Mouse (Mus musculus) stomach, embryonic 16.5 days (tissue): ENCODE results near the gene Mrpl50. TPM values are rescaled to one million over a fixed set of nuclear protein-coding genes. Genes with fewer than 3 reads are reported as not detected.
A peak's percentile ranks its signal among the peaks of the same experiment; 100 is the strongest.
"Not testable (repeated sequence)": the region's sequence is repeated elsewhere in the genome, so short reads cannot be mapped to it uniquely, and the experiment has no call there.

Experiments
- ATAC-seq: fragments of 200-750 bp; cut with Nextera tagmentation; 2 replicates; pipeline ENCODE4 v1.8.0; 2017; ENCODE audit warnings: moderate number of reproducible peaks, moderate TSS enrichment; ENCODE audit not compliant: insufficient read depth, low FRiP score
- H3K27ac ChIP-seq: fragments of 300-500 bp; sonication (generic); 2 replicates; pipeline ENCODE4 v1.5.1; 2014; ENCODE audit warnings: low read length
- H3K27me3 ChIP-seq: fragments of 300-500 bp; sonication (generic); 2 replicates; pipeline ENCODE4 v1.6.1; 2014; ENCODE audit warnings: low read length, control low read depth, mixed read lengths; ENCODE audit not compliant: control insufficient read depth, insufficient read depth
- H3K36me3 ChIP-seq: fragments of 300-500 bp; sonication (generic); 2 replicates; pipeline ENCODE4 v1.6.1; 2014; ENCODE audit warnings: low read length; ENCODE audit not compliant: control insufficient read depth, insufficient read depth
- H3K4me1 ChIP-seq: fragments of 300-500 bp; sonication (generic); 2 replicates; pipeline ENCODE4 v1.6.1; 2014; ENCODE audit warnings: low read length, control low read depth, mixed read lengths; ENCODE audit not compliant: control insufficient read depth, insufficient read depth
- H3K4me2 ChIP-seq: fragments of 300-500 bp; sonication (generic); 2 replicates; pipeline ENCODE4 v1.6.1; 2014; ENCODE audit warnings: low read depth, low read length, mixed read lengths
- H3K4me3 ChIP-seq: fragments of 300-500 bp; sonication (generic); replicated peaks from 2 replicates; pipeline ENCODE4 v1.5.1; 2014; ENCODE audit warnings: mild to moderate bottlenecking, low read length
- H3K9ac ChIP-seq: fragments of 300-500 bp; sonication (generic); 2 replicates; pipeline ENCODE4 v1.6.1; 2014; ENCODE audit warnings: low read length
- H3K9me3 ChIP-seq: fragments of 300-500 bp; sonication (generic); replicated peaks from 2 replicates; pipeline ENCODE4 v1.6.1; 2016; ENCODE audit warnings: low read length, control low read depth; ENCODE audit not compliant: control insufficient read depth
- WGBS: fragments of 180-500 bp; shearing (Covaris S2); extraction: QIAGEN DNeasy Blood & Tissue Kit; methylation state at CpG from one replicate; pipeline ENCODE4 v1.1.7; 2014; 5-methylcytosine and 5-hydroxymethylcytosine counted together
- polyA plus RNA-seq: library from polyadenylated mRNA; unstranded; fragments of >200 nt; fragmentation: Nextera tagmentation; extraction: Ambion mirVana; gene quantifications from 2 replicates; pipeline ENCODE4 v1.2.1, GENCODE M21; 2015

The Mrpl50 gene
- polyA plus RNA-seq, 1 experiment from 2014 or later = 87.7 TPM

GRCm38 (mm10) chr4:49519476-49519875, 1.4 kb downstream of the Mrpl50 start:
- Histone ChIP-seq H3K27ac (no peak overlapping the region), H3K9me3 (0 out of 2 replicates have a peak, but pooled peaks cover 2% of the 10 kb centered on the region), H3K4me1 (peaks cover 7% of the 10 kb centered on the region), H3K36me3 (no peaks in the 10 kb centered on the region), H3K27me3 (no peaks in the 10 kb centered on the region), H3K9ac (no peak overlapping the region), H3K4me3 (no peak overlapping the region), H3K4me2 (peak overlapping the region; percentile 67)
- no peak for ATAC-seq
- WGBS = 78% methylated on average over 5 of the region's 5 CpGs

GRCm38 (mm10) chr4:49514441-49514840, 6.5 kb downstream of the Mrpl50 start:
- whole genome bisulfite sequencing = 94% methylated on average over 6 of the region's 6 CpGs
- 0 out of 2 replicates have a peak, but pooled peaks cover 2% of the 10 kb centered on the region for H3K4me1 ChIP-seq
- peaks cover 17% of the 10 kb centered on the region for H3K36me3 ChIP-seq
- H3K4me2 ChIP-seq = no peak overlapping the region
- 0 out of 2 replicates have a peak, but pooled peaks cover 2% of the 10 kb centered on the region for H3K9me3 ChIP-seq
- no peaks in the 10 kb centered on the region for H3K27me3 ChIP-seq
- no peak overlapping the region for H3K9ac ChIP-seq
- no peak overlapping the region for H3K4me3 ChIP-seq
- no peak overlapping the region for H3K27ac ChIP-seq
- ATAC-seq = no peak

- H3K36me3 ChIP-seq = peaks cover 17% of the 10 kb centered on the region
- 91% methylated on average over 4 of the region's 4 CpGs for WGBS
- no peak overlapping the region for H3K4me3 ChIP-seq
These were observed 8.3 kb downstream of the Mrpl50 start for GRCm38 (mm10) chr4:49512636-49513035.

GRCm38 (mm10) chr4:49510236-49510835, 10.6 kb downstream of the Mrpl50 start:
- H3K9ac ChIP-seq, H3K4me3 ChIP-seq, H3K4me2 ChIP-seq, H3K9me3 ChIP-seq, H3K27ac ChIP-seq, H3K27me3 ChIP-seq, H3K4me1 ChIP-seq: not testable (repeated sequence)
- H3K36me3 ChIP-seq = peaks cover 17% of the 10 kb centered on the region
- WGBS = 57% methylated on average over 1 of the region's 1 CpGs
- 0 out of 2 replicates have a peak, but pooled peaks have one; percentile 13 for ATAC-seq

More at GRCm38 (mm10) chr4:49512636-49513035, 8.3 kb downstream of the Mrpl50 start:
- Histone ChIP-seq H3K9ac (no peak overlapping the region), H3K4me2 (no peak overlapping the region), H3K27me3 (no peaks in the 10 kb centered on the region), H3K27ac (no peak overlapping the region), H3K4me1 (no peaks in the 10 kb centered on the region), H3K9me3 (no peaks in the 10 kb centered on the region)
- no peak for ATAC-seq

GRCm38 (mm10) chr4:49509183-49509582, 11.7 kb downstream of the Mrpl50 start:
- ATAC-seq = no peak
- no peak overlapping the region for H3K4me2 ChIP-seq
- 69% methylated on average over 2 of the region's 2 CpGs for WGBS
- no peaks in the 10 kb centered on the region for H3K4me1 ChIP-seq
- H3K27me3 ChIP-seq = no peaks in the 10 kb centered on the region
- no peak overlapping the region for H3K9ac ChIP-seq
- H3K9me3 ChIP-seq = no peaks in the 10 kb centered on the region
- no peak overlapping the region for H3K27ac ChIP-seq
- peaks cover 17% of the 10 kb centered on the region for H3K36me3 ChIP-seq
- no peak overlapping the region for H3K4me3 ChIP-seq

GRCm38 (mm10) chr4:49506386-49506785, 14.5 kb downstream of the Mrpl50 start, which contains the start of gene Baat:
Gene Baat, minus strand, starts transcription at chr4:49506557.
- no peak within 1 kb of the TSS for H3K4me2 ChIP-seq

GRCm38 (mm10) chr4:49503563-49503962, 17.3 kb downstream of the Mrpl50 start:
- H3K36me3 ChIP-seq = no peaks in the 10 kb centered on the region
- H3K27ac ChIP-seq = no peak overlapping the region
- H3K4me1 ChIP-seq = no peaks in the 10 kb centered on the region
- H3K9ac ChIP-seq = no peak overlapping the region
- no peaks in the 10 kb centered on the region for H3K9me3 ChIP-seq
- H3K4me2 ChIP-seq = no peak overlapping the region
- 92% methylated on average over 1 of the region's 1 CpGs for WGBS
- ATAC-seq = no peak
- no peak overlapping the region for H3K4me3 ChIP-seq
- H3K27me3 ChIP-seq = no peaks in the 10 kb centered on the region

More at GRCm38 (mm10) chr4:49506386-49506785, 14.5 kb downstream of the Mrpl50 start, which contains the start of gene Baat:
- no peaks in the 10 kb centered on the region for H3K36me3 ChIP-seq
- H3K27me3 ChIP-seq = no peaks in the 10 kb centered on the region
- H3K4me1 ChIP-seq = no peaks in the 10 kb centered on the region
- 67% methylated on average over 3 of the region's 3 CpGs for WGBS
- H3K9me3 ChIP-seq = no peaks in the 10 kb centered on the region
- ATAC-seq = no peak
- H3K27ac ChIP-seq = no peak within 1 kb of the TSS
- H3K4me3 ChIP-seq = no peak within 1 kb of the TSS
- H3K9ac ChIP-seq = no peak within 1 kb of the TSS

- not testable (repeated sequence) for H3K4me2 ChIP-seq, H3K4me3 ChIP-seq, H3K27ac ChIP-seq, H3K36me3 ChIP-seq, H3K9ac ChIP-seq, H3K9me3 ChIP-seq, ATAC-seq, H3K4me1 ChIP-seq, H3K27me3 ChIP-seq
- 72% methylated on average over 3 of the region's 3 CpGs for WGBS
These were observed 34.8 kb downstream of the Mrpl50 start for GRCm38 (mm10) chr4:49485934-49486650.

GRCm38 (mm10) chr4:49485442-49485841, 35.5 kb downstream of the Mrpl50 start:
- Histone ChIP-seq H3K4me2 (no peak overlapping the region), H3K9me3 (no peaks in the 10 kb centered on the region), H3K27ac (no peak overlapping the region), H3K4me3 (no peak overlapping the region), H3K27me3 (no peaks in the 10 kb centered on the region), H3K36me3 (no peaks in the 10 kb centered on the region), H3K4me1 (0 out of 2 replicates have a peak, but pooled peaks cover 3% of the 10 kb centered on the region), H3K9ac (no peak overlapping the region)
- ATAC-seq = no peak
